Mouse (Mus musculus) lung, adult 2 months (tissue): ENCODE results near the gene Cela3a. TPM values are rescaled to one million over a fixed set of nuclear protein-coding genes. Genes with fewer than 3 reads are reported as not detected.

Source experiments
- DNase-seq: peaks from one replicate; pipeline ENCODE4 v3.0.0; 2022
- H3K4me1 ChIP-seq: fragments of 200-500 bp; 2 replicates; pipeline ENCODE4 v1.6.1; 2011; ENCODE audit warnings: low read length; ENCODE audit not compliant: control insufficient read depth, insufficient read depth
- H3K4me3 ChIP-seq: fragments of 200-500 bp; replicated peaks from 2 replicates; pipeline ENCODE3; 2011; ENCODE audit warnings: low read depth, mild to moderate bottlenecking, control low read depth, low read length; ENCODE audit errors: extremely low read depth
- CTCF ChIP-seq: fragments of 200-500 bp; IDR thresholded peaks from 2 replicates; pipeline ENCODE4 v1.5.1; 2011; ENCODE audit warnings: mild to moderate bottlenecking, low read length, control low read depth; ENCODE audit not compliant: insufficient read depth
- POLR2A ChIP-seq: fragments of 200-500 bp; IDR thresholded peaks from 2 replicates; pipeline ENCODE4 v1.6.1; 2011; ENCODE audit warnings: low read depth, mild to moderate bottlenecking, control low read depth, low read length, borderline replicate concordance; ENCODE audit errors: extremely low read depth
- WGBS: fragments of 180-500 bp; shearing (Covaris S2); methylation state at CpG from one replicate; pipeline ENCODE4 v1.1.7; 2018; 5-methylcytosine and 5-hydroxymethylcytosine counted together
- polyA plus RNA-seq: library from polyadenylated mRNA; depleted of rRNA; stranded (reverse); fragments of >200 nt; gene quantifications from 2 replicates; pipeline ENCODE4 v1.2.3, GENCODE M21; 2012; rRNA removed

Gene Cela3a
- polyA plus RNA-seq, result not detected in 2 replicates

GRCm38 (mm10) chr4:137409691-137410090, at the start of gene Cela3a:
Gene Cela3a, minus strand, starts transcription at chr4:137409791.
- no peaks in the 10 kb centered on the region for H3K4me1 ChIP-seq
- TF ChIP-seq CTCF (no peak), POLR2A (no peak)
- WGBS, result 91% methylated on average over 5 of the region's 5 CpGs
- no peak within 1 kb of the TSS for H3K4me3 ChIP-seq
- DNase-seq, result no peak

GRCm38 (mm10) chr4:137458861-137459260, 49.3 kb upstream of the Cela3a start:
- DNase-seq, result no peak
- TF ChIP-seq POLR2A, result no peak
- TF ChIP-seq CTCF, result no peak
- H3K4me1 ChIP-seq, result no peaks in the 10 kb centered on the region; the same call in 1 of the 2 replicates
- WGBS, result 37% methylated on average over 5 of the region's 5 CpGs
- H3K4me3 ChIP-seq, result no peak overlapping the region

GRCm38 (mm10) chr4:137458310-137458709, 48.7 kb upstream of the Cela3a start:
- no peak for DNase-seq
- whole genome bisulfite sequencing, result 55% methylated on average over 9 of the region's 9 CpGs
- Histone ChIP-seq H3K4me3 (no peak overlapping the region), H3K4me1 (no peaks in the 10 kb centered on the region; the same call in 1 of the 2 replicates)
- no peak for TF ChIP-seq POLR2A
- TF ChIP-seq CTCF, result no peak

- Histone ChIP-seq H3K4me1 (no peaks in the 10 kb centered on the region; the same call in 1 of the 2 replicates), H3K4me3 (no peak overlapping the region)
- no peak for TF ChIP-seq CTCF
- no peak for TF ChIP-seq POLR2A
- DNase-seq, result no peak
- 71% methylated on average over 4 of the region's 4 CpGs for WGBS
Observed at GRCm38 (mm10) chr4:137457292-137457691, 47.7 kb upstream of the Cela3a start.

GRCm38 (mm10) chr4:137456581-137456980, 47.0 kb upstream of the Cela3a start:
- no peak for DNase-seq
- 72% methylated on average over 12 of the region's 12 CpGs for WGBS
- H3K4me3 ChIP-seq, result no peak overlapping the region
- TF ChIP-seq CTCF (no peak), POLR2A (no peak)
- no peaks in the 10 kb centered on the region for H3K4me1 ChIP-seq

GRCm38 (mm10) chr4:137454582-137454981, 45.0 kb upstream of the Cela3a start:
- no peak for TF ChIP-seq POLR2A
- no peak for TF ChIP-seq CTCF
- no peak for DNase-seq
- Histone ChIP-seq H3K4me1 (no peaks in the 10 kb centered on the region), H3K4me3 (no peak overlapping the region)
- 90% methylated on average over 14 of the region's 14 CpGs for WGBS

GRCm38 (mm10) chr4:137453234-137453767, 43.7 kb upstream of the Cela3a start, which contains the start of gene 1700013G24Rik:
Gene 1700013G24Rik, plus strand, starts transcription at chr4:137453284.
- TF ChIP-seq CTCF, result no peak
- TF ChIP-seq POLR2A, result no peak
- WGBS, result 86% methylated on average over 8 of the region's 8 CpGs
- no peaks in the 10 kb centered on the region; the same call in 1 of the 2 replicates for H3K4me1 ChIP-seq
- H3K4me3 ChIP-seq, result no peak within 1 kb of the TSS
- no peak for DNase-seq

GRCm38 (mm10) chr4:137452190-137452589, 42.6 kb upstream of the Cela3a start:
- no peak for DNase-seq
- Histone ChIP-seq H3K4me1 (no peaks in the 10 kb centered on the region; the same call in 1 of the 2 replicates), H3K4me3 (no peak overlapping the region)
- 94% methylated on average over 6 of the region's 6 CpGs for WGBS
- TF ChIP-seq CTCF (no peak), POLR2A (no peak)

- 72% methylated on average over 10 of the region's 10 CpGs for WGBS
- H3K4me3 ChIP-seq, result no peak overlapping the region
- H3K4me1 ChIP-seq, result no peaks in the 10 kb centered on the region; the same call in 1 of the 2 replicates
- TF ChIP-seq POLR2A (no peak), CTCF (no peak)
- DNase-seq, result no peak
Observed at GRCm38 (mm10) chr4:137449715-137450114, 40.1 kb upstream of the Cela3a start.

- no peaks in the 10 kb centered on the region; the same call in 1 of the 2 replicates for H3K4me1 ChIP-seq
- no peak for TF ChIP-seq POLR2A
- no peak for TF ChIP-seq CTCF
- 74% methylated on average over 2 of the region's 2 CpGs for WGBS
Observed at GRCm38 (mm10) chr4:137449132-137449531, 39.5 kb upstream of the Cela3a start.

More at GRCm38 (mm10) chr4:137449132-137449531, 39.5 kb upstream of the Cela3a start:
- DNase-seq, result no peak
- no peak overlapping the region for H3K4me3 ChIP-seq
